ENCODE assay signal across 12 mouse cellular contexts in genomic region chr6:120976991-120977390, GRCm38 (mm10).
DNase-seq lines count a peak whose midpoint lies in the region; ATAC-seq and TF ChIP-seq lines count a peak whose summit lies in the region.
"Had no signal": no experiment of that assay in that cellular context is flagged by ENCODE, and none has a peak within 500 bp of the region (broad histone marks: within the 10 kb centered on the region; RNA-seq: fewer than 3 reads in every experiment).

No protein-coding gene starts in this region.

- no peak overlapping the region for H3K27ac ChIP-seq in embryonic facial prominence, embryonic 11.5 days (replicated peaks; ENCODE audit: low read depth, low read length)
- H3K27ac ChIP-seq in midbrain, embryonic 16.5 days (ENCODE audit: low read length): 0 out of 2 replicates have a peak overlapping the region, but pooled peaks have one; percentile 35
- H3K27ac ChIP-seq in thymus, adult 2 months (ENCODE audit: control insufficient read depth, insufficient read depth, low read length): no peak overlapping the region

- intact Hi-C loops in gastrocnemius, postnatal 14 days (cut with DNase I; ENCODE audit: low total_unique reads): no loop called here

- H3K4me1 ChIP-seq in embryonic facial prominence, embryonic 11.5 days (ENCODE audit: control insufficient read depth, insufficient read depth, low read length): no peaks in the 10 kb centered on the region; the same call in 1 of the 2 replicates
- H3K4me1 ChIP-seq in midbrain, embryonic 16.5 days (ENCODE audit: control insufficient read depth, insufficient read depth, low read length): no peaks in the 10 kb centered on the region; the same call in 1 of the 2 replicates
- H3K4me1 ChIP-seq in thymus, adult 2 months (replicated peaks; ENCODE audit: control insufficient read depth, insufficient read depth, low read length): peaks cover 12% of the 10 kb centered on the region

- peak; percentile 60; the same call in 1 of the 2 replicates for ATAC-seq in embryonic facial prominence, embryonic 11.5 days (replicated peaks; ENCODE audit: insufficient number of reproducible peaks, low FRiP score, low TSS enrichment, low read depth)
- peak; percentile 40 for ATAC-seq in midbrain, embryonic 16.5 days
- ATAC-seq: CD4-positive, CD25-positive, alpha-beta regulatory T cell, adult 4 months; intestine, postnatal 0 days had no signal

- no peaks in the 10 kb centered on the region for H3K9me3 ChIP-seq in embryonic facial prominence, embryonic 11.5 days (replicated peaks; ENCODE audit: control insufficient read depth, low read length)
- no peaks in the 10 kb centered on the region for H3K9me3 ChIP-seq in midbrain, embryonic 16.5 days (replicated peaks; ENCODE audit: control insufficient read depth, low read length, poor library complexity, severe bottlenecking)
- H3K9me3 ChIP-seq: heart, embryonic 12.5 days; liver, embryonic 13.5 days had no signal

- peak; percentile 29 for DNase-seq in gastrocnemius, postnatal 14 days
- DNase-seq in gastrocnemius, adult 8-10 months (ENCODE audit: low spot score in 2 of 2): no peak
- peak; percentile 67 for DNase-seq in adrenal gland, postnatal 14 days
- DNase-seq in embryonic facial prominence, embryonic 11.5 days (ENCODE audit: low spot score): no peak
- DNase-seq in cerebellum, adult 11-12 months: no peak
- DNase-seq in thymus, adult 2 months: no peak
- DNase-seq in left cerebral cortex, adult 9 months (ENCODE audit: low spot score in 2 of 2): no peak
- DNase-seq: liver, embryonic 13.5 days had no signal

- no peak for TF ChIP-seq POLR2A in thymus, adult 2 months (IDR thresholded peaks at IDR 0.05; ENCODE audit: control insufficient read depth, extremely low read depth, insufficient read depth, low read length, poor library complexity)

- 69% methylated on average over 11 of the region's 11 CpGs for WGBS in embryonic facial prominence, embryonic 11.5 days
- 48% methylated on average over 11 of the region's 11 CpGs for WGBS in midbrain, embryonic 16.5 days
- 93% methylated on average over 11 of the region's 11 CpGs for WGBS in thymus, adult 2 months

- no peaks in the 10 kb centered on the region for H3K27me3 ChIP-seq in embryonic facial prominence, embryonic 11.5 days (ENCODE audit: control insufficient read depth, insufficient read depth, low read length)
- H3K27me3 ChIP-seq in midbrain, embryonic 16.5 days (ENCODE audit: control insufficient read depth, insufficient read depth, low read depth, low read length): no peaks in the 10 kb centered on the region
- H3K27me3 ChIP-seq in thymus, adult 2 months (ENCODE audit: control insufficient read depth, insufficient read depth, low read length): no peaks in the 10 kb centered on the region
- H3K27me3 ChIP-seq: heart, embryonic 12.5 days; liver, embryonic 13.5 days had no signal

- TF ChIP-seq CTCF in thymus, adult 2 months (IDR thresholded peaks at IDR 0.05; ENCODE audit: borderline replicate concordance, control insufficient read depth, extremely low read depth, insufficient read depth, low read length, poor library complexity): no peak

- no peak overlapping the region for H3K9ac ChIP-seq in embryonic facial prominence, embryonic 11.5 days (replicated peaks; ENCODE audit: low read length)
- H3K9ac ChIP-seq in midbrain, embryonic 16.5 days (ENCODE audit: low read depth, low read length): no peak overlapping the region
- H3K9ac ChIP-seq: liver, embryonic 13.5 days had no signal

- no peak overlapping the region for H3K4me2 ChIP-seq in embryonic facial prominence, embryonic 11.5 days (ENCODE audit: low read depth, low read length)
- H3K4me2 ChIP-seq in midbrain, embryonic 16.5 days (ENCODE audit: low read length): no peak overlapping the region
- H3K4me2 ChIP-seq: heart, embryonic 12.5 days; liver, embryonic 13.5 days had no signal

- H3K36me3 ChIP-seq in embryonic facial prominence, embryonic 11.5 days (replicated peaks; ENCODE audit: control insufficient read depth, insufficient read depth, low read depth, low read length): no peaks in the 10 kb centered on the region
- peaks cover 17% of the 10 kb centered on the region for H3K36me3 ChIP-seq in midbrain, embryonic 16.5 days (ENCODE audit: control insufficient read depth, insufficient read depth, low read length)
- H3K36me3 ChIP-seq in thymus, adult 2 months (ENCODE audit: control insufficient read depth, insufficient read depth, low read length): no peaks in the 10 kb centered on the region

- H3K4me3 ChIP-seq in embryonic facial prominence, embryonic 11.5 days (ENCODE audit: low read depth, low read length): no peak overlapping the region
- H3K4me3 ChIP-seq in midbrain, embryonic 16.5 days (ENCODE audit: low read depth, low read length): no peak overlapping the region
- no peak overlapping the region for H3K4me3 ChIP-seq in thymus, adult 2 months (ENCODE audit: control insufficient read depth, insufficient read depth, low read length)
- H3K4me3 ChIP-seq: heart, embryonic 12.5 days; liver, embryonic 13.5 days had no signal

Comparison
In these comparisons a context has a peak if more than half of its experiments do, and no peak if none do; other contexts are left out.
1. DNase-seq: peak in gastrocnemius, postnatal 14 days (single experiment) and adrenal gland, postnatal 14 days (single experiment); none in gastrocnemius, adult 8-10 months (0 of 2), embryonic facial prominence, embryonic 11.5 days (single experiment), cerebellum, adult 11-12 months (single experiment), thymus, adult 2 months (single experiment) and left cerebral cortex, adult 9 months (0 of 2).